Mouse (Mus musculus): ENCODE data around the gene Prmt3.

GRCm38 (mm10) chr7:49754767-49755166, 23.4 kb upstream of the Prmt3 start:
- TF ChIP-seq CHD2 (IDR thresholded peaks at IDR 0.05; ENCODE audit: low read depth, low read length): no peak
- no peak for TF ChIP-seq MAFK (IDR thresholded peaks at IDR 0.05; ENCODE audit: insufficient read depth, low read depth, low read length)
